Mouse (Mus musculus) heart, adult 2 months (tissue): ENCODE measurements at regions not wholly inside any gene's neighbourhood (a gene's known extent, or its start where the extent isn't known, plus 50 kb on each side); places are given as distances from the start of the nearest gene placed in this dataset.
"Not testable (repeated sequence)": the region's sequence is repeated elsewhere in the genome, so short reads cannot be mapped to it uniquely, and the experiment has no call there.

Source experiments
- DNase-seq, 2 experiments: peaks; one replicate each; pipeline ENCODE4 v3.0.0; 2021
- H3K27ac ChIP-seq: fragments of 200-600 bp; 2 replicates; pipeline ENCODE4 v1.8.1; 2022
- H3K27me3 ChIP-seq: fragments of 200-500 bp; 2 replicates; pipeline ENCODE4 v1.6.1; 2012; ENCODE audit warnings: mild to moderate bottlenecking, low read length, inconsistent platforms, mixed read lengths; ENCODE audit not compliant: control insufficient read depth, insufficient read depth
- H3K36me3 ChIP-seq: fragments of 200-500 bp; 2 replicates; pipeline ENCODE4 v1.6.1; 2012; ENCODE audit warnings: low read length, inconsistent platforms; ENCODE audit not compliant: control insufficient read depth, insufficient read depth
- H3K4me1 ChIP-seq: fragments of 200-500 bp; 2 replicates; pipeline ENCODE4 v1.6.1; 2011; ENCODE audit warnings: low read length; ENCODE audit not compliant: control insufficient read depth, insufficient read depth
- H3K4me3 ChIP-seq: fragments of 200-600 bp; 2 replicates; pipeline ENCODE4 v1.8.1; 2022
- H3K79me2 ChIP-seq: fragments of 200-500 bp; replicated peaks from 2 replicates; pipeline ENCODE4 v1.6.1; 2012; ENCODE audit warnings: mild to moderate bottlenecking, inconsistent platforms, low read length, moderate library complexity, mixed read lengths; ENCODE audit not compliant: control insufficient read depth, insufficient read depth
- H3K9ac ChIP-seq: fragments of 200-500 bp; 2 replicates; pipeline ENCODE4 v1.6.1; 2012; ENCODE audit warnings: low read depth, mild to moderate bottlenecking, control low read depth, inconsistent platforms, low read length, mixed read lengths
- CTCF ChIP-seq: fragments of 200-600 bp; IDR thresholded peaks from 2 replicates; pipeline ENCODE4 v1.8.1; 2022; ENCODE audit warnings: antibody characterized with exemption, mild to moderate bottlenecking, moderate library complexity
- EP300 ChIP-seq: fragments of 200-500 bp; IDR thresholded peaks from 2 replicates; pipeline ENCODE4 v1.6.1; 2011; ENCODE audit warnings: low read depth, low read length, control low read depth; ENCODE audit not compliant: insufficient read depth
- POLR2A ChIP-seq: fragments of 200-500 bp; IDR thresholded peaks from 2 replicates; pipeline ENCODE4 v1.6.1; 2011; ENCODE audit warnings: mild to moderate bottlenecking, low read depth, low read length, control low read depth; ENCODE audit not compliant: insufficient read depth
- WGBS: fragments of 180-500 bp; shearing (Covaris S2); methylation state at CpG from one replicate; pipeline ENCODE4 v1.1.7; 2018; 5-methylcytosine and 5-hydroxymethylcytosine counted together
- intact Hi-C: fragments of 180-260 bp; cut with DNase I; formaldehyde crosslinking; loops from one replicate; pipeline ENCODE4 v1.15.1; 2025

- no peak overlapping the region for H3K4me3 ChIP-seq
- 79% methylated on average over 5 of the region's 5 CpGs for WGBS
- H3K4me1 ChIP-seq = no peaks in the 10 kb centered on the region
- H3K27ac ChIP-seq = no peak overlapping the region
- intact Hi-C loops = no loop called here
- TF ChIP-seq EP300 = no peak
- no peak for TF ChIP-seq POLR2A
- TF ChIP-seq CTCF = no peak
- DNase-seq = no peak
- 0 out of 2 replicates have a peak, but pooled peaks cover 1% of the 10 kb centered on the region for H3K79me2 ChIP-seq
- H3K27me3 ChIP-seq = no peaks in the 10 kb centered on the region
- no peak overlapping the region for H3K9ac ChIP-seq
- H3K36me3 ChIP-seq = no peaks in the 10 kb centered on the region
Observed at GRCm38 (mm10) chr13:107784971-107785370, 259.3 kb upstream of the Smim15 start.

GRCm38 (mm10) chr13:107781741-107782140 lies 262.5 kb upstream of the Smim15 start:
- DNase-seq = no peak
- Histone ChIP-seq H3K36me3 (no peaks in the 10 kb centered on the region), H3K9ac (no peak overlapping the region), H3K4me1 (no peaks in the 10 kb centered on the region), H3K27me3 (no peaks in the 10 kb centered on the region), H3K27ac (no peak overlapping the region), H3K4me3 (no peak overlapping the region), H3K79me2 (no peaks in the 10 kb centered on the region)
- 89% methylated on average over 8 of the region's 8 CpGs for WGBS
- intact Hi-C loops = no loop called here
- TF ChIP-seq POLR2A = no peak
- TF ChIP-seq EP300 = no peak
- TF ChIP-seq CTCF = no peak

- no peak for DNase-seq
- 97% methylated on average over 2 of the region's 2 CpGs for WGBS
- H3K4me1 ChIP-seq = no peaks in the 10 kb centered on the region
- H3K9ac ChIP-seq = no peak overlapping the region
- TF ChIP-seq CTCF (no peak), EP300 (no peak), POLR2A (no peak)
- no peak overlapping the region for H3K4me3 ChIP-seq
- H3K27ac ChIP-seq = no peak overlapping the region
- H3K27me3 ChIP-seq = no peaks in the 10 kb centered on the region
- intact Hi-C loops = no loop called here
- H3K79me2 ChIP-seq = no peaks in the 10 kb centered on the region
- H3K36me3 ChIP-seq = no peaks in the 10 kb centered on the region
Observed at GRCm38 (mm10) chr13:107781221-107781620, 263.0 kb upstream of the Smim15 start.

- H3K79me2 ChIP-seq = no peaks in the 10 kb centered on the region
- intact Hi-C loops = no loop called here
- TF ChIP-seq POLR2A (no peak), CTCF (no peak), EP300 (no peak)
- 89% methylated on average over 4 of the region's 4 CpGs for WGBS
- no peak overlapping the region for H3K9ac ChIP-seq
- H3K4me1 ChIP-seq = no peaks in the 10 kb centered on the region
- no peaks in the 10 kb centered on the region for H3K27me3 ChIP-seq
- H3K36me3 ChIP-seq = no peaks in the 10 kb centered on the region
- no peak overlapping the region for H3K27ac ChIP-seq
- no peak for DNase-seq
- H3K4me3 ChIP-seq = no peak overlapping the region
Observed at GRCm38 (mm10) chr13:107779591-107779990, 264.7 kb upstream of the Smim15 start.

GRCm38 (mm10) chr13:107774499-107774898 lies 269.7 kb upstream of the Smim15 start:
- H3K4me1 ChIP-seq, H3K9ac ChIP-seq, intact Hi-C loops, DNase-seq, H3K27me3 ChIP-seq, H3K27ac ChIP-seq, H3K4me3 ChIP-seq, H3K36me3 ChIP-seq, H3K79me2 ChIP-seq: not testable (repeated sequence)
- 92% methylated on average over 19 of the region's 19 CpGs for whole genome bisulfite sequencing

GRCm38 (mm10) chr13:107767262-107767624 lies 277.0 kb upstream of the Smim15 start:
- Histone ChIP-seq H3K79me2 (no peaks in the 10 kb centered on the region), H3K36me3 (no peaks in the 10 kb centered on the region), H3K4me1 (no peaks in the 10 kb centered on the region), H3K4me3 (no peak overlapping the region), H3K27ac (no peak overlapping the region), H3K9ac (no peak overlapping the region), H3K27me3 (no peaks in the 10 kb centered on the region)
- DNase-seq = no peak
- 83% methylated on average over 2 of the region's 2 CpGs for WGBS
- TF ChIP-seq CTCF (no peak), EP300 (no peak), POLR2A (no peak)
- intact Hi-C loops = no loop called here
